Mouse (Mus musculus): ENCODE measurements around the gene Olfr543. TPM values are rescaled to one million over a fixed set of nuclear protein-coding genes. Genes with fewer than 3 reads are reported as not detected.
"Not testable (repeated sequence)": the region's sequence is repeated elsewhere in the genome, so short reads cannot be mapped to it uniquely, and the experiment has no call there.

Olfr543 gene
- total RNA-seq (2021), result not detected

GRCm38 (mm10) chr7:102481579-102481978 is at the start of gene Olfr543:
Olfr543 (minus strand) TSS chr7:102481679.
- DNase-seq, result no peak
- intact Hi-C loops (cut with DNase I), result no loop called here

- intact Hi-C loops (cut with DNase I), result no loop called here
- no peak for DNase-seq
These were observed 47.6 kb upstream of the Olfr543 start for GRCm38 (mm10) chr7:102529052-102529451.

GRCm38 (mm10) chr7:102517051-102517335 is 35.5 kb upstream of the Olfr543 start:
- intact Hi-C loops (cut with DNase I), result loop anchor here (10.0 kb wide), 1 partner anchor 118 kb away; the partner anchor contains the start of gene Olfr554
- peak; percentile 61 for DNase-seq

GRCm38 (mm10) chr7:102516261-102517050 is 35.0 kb upstream of the Olfr543 start:
- intact Hi-C loops (cut with DNase I), result loop anchor here (10.0 kb wide), 1 partner anchor 118 kb away; the partner anchor contains the start of gene Olfr554
- peak; percentile 78 for DNase-seq

- intact Hi-C loops (cut with DNase I), result loop anchor here (10.0 kb wide), 1 partner anchor 121 kb away; the partner anchor contains the start of gene Olfr554
- DNase-seq, result no peak
These were observed 32.7 kb upstream of the Olfr543 start for GRCm38 (mm10) chr7:102514144-102514543.

- DNase-seq, result peak; percentile 91
- intact Hi-C loops (cut with DNase I), result loop anchor here (2.0 to 10.0 kb wide), 2 partner anchors 122 to 406 kb away; partner anchors contain the start of gene Olfr554
These were observed 31.4 kb upstream of the Olfr543 start for GRCm38 (mm10) chr7:102512814-102513435.

- DNase-seq, result no peak
- intact Hi-C loops (cut with DNase I), result loop anchor here (2.0 to 10.0 kb wide), 2 partner anchors 123 to 407 kb away; partner anchors contain the start of gene Olfr554
These were observed 30.4 kb upstream of the Olfr543 start for GRCm38 (mm10) chr7:102511927-102512326.

GRCm38 (mm10) chr7:102509726-102510125 is 28.2 kb upstream of the Olfr543 start:
- DNase-seq, result no peak
- intact Hi-C loops (cut with DNase I), result loop anchor here (5.0 to 10.0 kb wide), 2 partner anchors 125 to 1363 kb away; partner anchors contain the start of gene Olfr554

GRCm38 (mm10) chr7:102508666-102509065 is 27.2 kb upstream of the Olfr543 start:
- intact Hi-C loops (cut with DNase I), result loop anchor here (5.0 kb wide), 1 partner anchor 1364 kb away; no protein-coding TSS in a partner anchor

GRCm38 (mm10) chr7:102508066-102508465 is 26.6 kb upstream of the Olfr543 start:
- intact Hi-C loops (cut with DNase I), result loop anchor here (5.0 kb wide), 1 partner anchor 1364 kb away; no protein-coding TSS in a partner anchor
- DNase-seq, result no peak

More at GRCm38 (mm10) chr7:102508666-102509065, 27.2 kb upstream of the Olfr543 start:
- no peak for DNase-seq

GRCm38 (mm10) chr7:102506848-102507247 is 25.4 kb upstream of the Olfr543 start:
- DNase-seq, result peak; percentile 72
- intact Hi-C loops (cut with DNase I), result loop anchor here (5.0 kb wide), 1 partner anchor 1365 kb away; no protein-coding TSS in a partner anchor

GRCm38 (mm10) chr7:102501986-102502385 is 20.5 kb upstream of the Olfr543 start:
- intact Hi-C loops (cut with DNase I), result no loop called here
- no peak for DNase-seq

GRCm38 (mm10) chr7:102499473-102499872 is 18.0 kb upstream of the Olfr543 start, which contains the start of gene Olfr545:
Olfr545 (minus strand) TSS chr7:102499573.
- intact Hi-C loops (cut with DNase I), result no loop called here
- DNase-seq, result no peak

GRCm38 (mm10) chr7:102494416-102494815 is 12.9 kb upstream of the Olfr543 start:
- DNase-seq; intact Hi-C loops (cut with DNase I): not testable (repeated sequence)

GRCm38 (mm10) chr7:102488161-102488560 is 6.7 kb upstream of the Olfr543 start, which contains the start of gene Olfr544:
Olfr544 (minus strand) TSS chr7:102488313.
- intact Hi-C loops (cut with DNase I), result no loop called here
- no peak for DNase-seq

GRCm38 (mm10) chr7:102486105-102486504 is 4.6 kb upstream of the Olfr543 start:
- no peak for DNase-seq
- intact Hi-C loops (cut with DNase I), result no loop called here

GRCm38 (mm10) chr7:102484766-102485165 is 3.3 kb upstream of the Olfr543 start:
- intact Hi-C loops (cut with DNase I); DNase-seq: not testable (repeated sequence)

- no peak for DNase-seq
- intact Hi-C loops (cut with DNase I), result no loop called here
These were observed 2.2 kb upstream of the Olfr543 start for GRCm38 (mm10) chr7:102483665-102484064.

GRCm38 (mm10) chr7:102480821-102481220 is 658 bp downstream of the Olfr543 start:
- no peak for DNase-seq
- intact Hi-C loops (cut with DNase I), result no loop called here

- intact Hi-C loops (cut with DNase I), result no loop called here
These were observed 2.0 kb downstream of the Olfr543 start for GRCm38 (mm10) chr7:102479368-102480078.

GRCm38 (mm10) chr7:102478926-102479325 is 2.6 kb downstream of the Olfr543 start:
- intact Hi-C loops (cut with DNase I), result no loop called here
- no peak for DNase-seq

More at GRCm38 (mm10) chr7:102479368-102480078, 2.0 kb downstream of the Olfr543 start:
- peak; percentile 14 for DNase-seq

Data from left cerebral cortex, postnatal 4 days (tissue).